Mouse (Mus musculus) gastrocnemius, adult 2 months (tissue): ENCODE measurements around the gene Pafah1b2. TPM values are rescaled to one million over a fixed set of nuclear protein-coding genes. Genes with fewer than 3 reads are reported as not detected.

Experiments
- DNase-seq: peaks from one replicate; pipeline ENCODE4 v3.0.0; 2022
- H3K27ac ChIP-seq: fragments of 200-600 bp; 2 replicates; pipeline ENCODE4 v1.8.1; 2022; ENCODE audit warnings: mild to moderate bottlenecking
- H3K4me3 ChIP-seq: fragments of 200-600 bp; 2 replicates; pipeline ENCODE4 v1.8.1; 2022; ENCODE audit warnings: mild to moderate bottlenecking, moderate library complexity
- CTCF ChIP-seq: fragments of 200-600 bp; IDR thresholded peaks from 2 replicates; pipeline ENCODE4 v1.8.1; 2022; ENCODE audit warnings: antibody characterized with exemption, mild to moderate bottlenecking, moderate library complexity
- intact Hi-C: fragments of 180-260 bp; cut with DNase I; formaldehyde crosslinking; loops from one replicate; pipeline ENCODE4 v1.15.1; 2025
- total RNA-seq, 2 experiments: library from RNA; stranded (reverse); gene quantifications; 2 replicates each; pipeline ENCODE4 v1.2.3; 2021

The Pafah1b2 gene
- total RNA-seq, 2 experiments from 2014 or later: 28.0 to 29.5 TPM

- no peak for DNase-seq
- TF ChIP-seq CTCF: no peak
- intact Hi-C loops: no loop called here
- no peak overlapping the region for H3K27ac ChIP-seq
- H3K4me3 ChIP-seq: no peak overlapping the region
These were observed 13.5 kb downstream of the Pafah1b2 start for GRCm38 (mm10) chr9:45999009-45999408.

DNA sequence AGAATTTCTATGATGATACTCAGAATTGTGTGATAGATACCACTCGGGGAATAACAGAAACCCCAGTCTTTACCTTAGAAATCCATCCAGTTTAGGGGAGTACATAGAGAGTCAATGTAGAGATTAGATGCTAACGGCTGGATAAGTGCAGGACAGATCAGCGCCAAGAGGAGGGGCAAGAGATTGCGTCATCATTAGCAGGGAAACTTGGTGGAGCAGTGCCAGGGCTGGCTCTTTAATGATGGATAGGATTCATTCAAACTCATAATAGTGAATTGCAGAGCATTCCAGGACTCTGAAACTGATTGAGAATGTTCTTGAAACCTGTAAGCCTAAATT, 27.3 kb downstream of the Pafah1b2 start:
- DNase-seq: peak; percentile 81
- no peak for TF ChIP-seq CTCF
- H3K27ac ChIP-seq: peak overlapping the region; percentile 96
- peak overlapping the region; percentile 97 for H3K4me3 ChIP-seq
- intact Hi-C loops: loop anchor here (1.0 kb wide), 1 partner anchor 30 kb away; the partner anchor contains the start of gene Sidt2

DNA sequence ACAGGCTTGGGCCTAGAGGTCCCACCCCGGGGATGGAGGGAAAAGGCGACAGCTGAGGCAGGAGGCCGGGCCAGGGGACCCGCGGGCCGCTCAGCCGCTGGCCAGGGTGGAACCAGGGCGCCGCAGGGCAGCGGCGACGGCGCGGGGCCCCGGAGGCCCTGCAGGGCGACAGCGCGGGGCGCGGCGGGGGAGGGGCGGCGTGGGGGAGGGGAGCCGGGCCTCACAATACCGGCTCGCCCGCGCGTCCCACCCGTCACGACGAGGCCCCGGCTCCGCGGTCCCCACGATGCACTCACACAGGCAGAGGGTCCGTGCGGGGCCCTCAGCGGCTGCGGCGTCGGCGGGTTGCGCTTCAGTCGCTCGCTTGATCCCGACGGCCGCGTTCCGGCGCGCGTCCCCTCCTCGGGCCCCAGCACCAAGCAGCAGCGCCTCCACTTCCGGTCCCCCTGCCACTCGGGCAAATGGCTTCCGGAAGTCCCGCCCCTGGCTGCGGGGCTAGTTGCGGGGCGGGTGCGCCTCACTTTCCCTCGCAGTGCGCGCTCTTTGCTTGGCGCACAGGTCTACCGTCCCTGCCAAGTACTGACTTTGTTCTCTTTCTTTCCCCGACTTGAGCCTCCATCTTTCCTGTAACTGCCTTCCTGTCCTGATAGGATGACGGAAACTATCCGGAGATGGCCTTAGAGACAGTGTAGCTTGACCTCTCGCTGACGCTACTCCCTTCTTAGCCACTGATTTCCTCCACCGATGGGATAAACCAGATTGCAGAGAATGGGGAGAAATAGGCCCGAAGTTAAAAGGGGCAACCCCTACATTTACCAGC, 27.9 kb downstream of the Pafah1b2 start:
- peak overlapping the region; percentile 97 for H3K4me3 ChIP-seq
- no peak for TF ChIP-seq CTCF
- intact Hi-C loops: loop anchor here (1.0 kb wide), 1 partner anchor 29 kb away; the partner anchor contains the start of gene Sidt2
- DNase-seq: peak; percentile 95
- H3K27ac ChIP-seq: peak overlapping the region; percentile 96

DNA sequence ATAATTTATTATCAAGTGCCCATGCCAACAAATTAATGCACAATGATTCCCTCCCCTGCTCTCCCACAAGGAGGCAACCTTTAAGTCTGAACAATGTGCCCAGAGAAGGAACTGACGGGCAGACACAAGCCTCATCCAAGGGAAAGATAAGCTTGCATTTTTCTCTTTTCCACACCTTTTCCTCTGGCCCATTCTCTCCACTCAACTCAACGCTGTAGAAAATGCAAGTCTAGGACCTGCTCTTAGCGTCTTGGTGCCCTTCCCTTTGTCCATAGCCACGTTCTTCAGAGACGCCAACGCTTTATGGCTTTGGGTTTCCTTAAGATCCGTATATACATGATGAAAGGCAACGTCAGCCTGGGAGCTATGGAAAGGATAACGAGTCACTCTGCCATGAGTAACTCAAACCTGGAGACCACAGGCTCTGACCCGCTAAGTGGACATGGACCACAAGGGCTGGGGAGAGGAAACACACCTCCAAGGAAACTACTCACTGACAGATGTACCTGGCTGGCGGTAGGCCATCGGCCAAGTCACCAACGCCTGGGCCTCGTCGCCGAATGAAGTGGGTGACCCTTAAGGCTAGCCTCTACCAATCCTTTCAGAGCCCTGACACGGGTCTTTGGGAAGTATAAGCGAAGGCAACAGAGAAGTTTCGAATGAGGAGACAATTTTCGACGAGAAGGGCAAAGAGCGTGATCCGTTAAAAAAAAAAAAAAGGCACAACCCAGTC, 28.6 kb downstream of the Pafah1b2 start:
- no peak for DNase-seq
- H3K27ac ChIP-seq: peak overlapping the region; percentile 96
- intact Hi-C loops: no loop called here
- no peak; the same call in 1 of the 2 replicates for TF ChIP-seq CTCF
- peak overlapping the region; percentile 97 for H3K4me3 ChIP-seq

DNA sequence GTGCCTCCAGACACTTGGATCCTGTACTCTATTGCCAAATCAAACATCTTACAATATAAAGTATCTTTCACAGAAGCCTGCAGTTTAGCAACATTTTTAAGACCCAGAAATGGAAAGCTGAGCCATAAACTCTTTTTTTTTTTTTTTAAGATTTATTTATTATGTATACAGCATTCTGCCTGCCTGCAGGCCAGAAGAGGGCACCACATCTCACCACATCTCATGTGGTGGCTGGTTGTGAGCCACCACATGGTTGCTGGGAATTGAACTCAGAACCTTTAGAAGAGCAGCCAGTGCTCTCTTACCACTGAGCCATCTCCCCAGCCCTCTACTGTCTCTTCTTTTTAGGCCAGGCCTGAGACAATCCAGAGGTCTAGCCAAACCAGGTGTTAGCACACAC, 31.2 kb downstream of the Pafah1b2 start:
- DNase-seq: no peak
- intact Hi-C loops: no loop called here
- Histone ChIP-seq H3K4me3 (no peak overlapping the region), H3K27ac (no peak overlapping the region)
- peak; percentile 27; the same call in 1 of the 2 replicates for TF ChIP-seq CTCF

DNA sequence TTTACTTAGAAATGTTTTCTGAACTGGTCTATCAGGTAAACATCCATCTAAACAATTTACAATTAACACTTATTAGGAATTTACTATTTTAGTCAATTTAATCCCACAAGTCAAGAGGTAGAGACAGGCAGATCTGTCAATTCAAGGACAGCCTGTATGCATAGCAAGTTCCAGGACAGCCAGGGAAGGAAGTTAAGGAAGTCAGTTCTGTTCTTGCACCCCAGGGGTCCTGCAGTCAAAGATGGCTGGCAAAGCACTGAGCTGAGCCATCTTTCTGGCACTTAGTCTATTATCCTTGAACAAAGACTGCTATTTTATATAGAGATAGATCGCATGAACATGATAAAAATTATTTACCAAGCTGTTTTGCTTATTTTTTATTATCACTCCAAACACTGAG, 31.9 kb downstream of the Pafah1b2 start:
- no peak for TF ChIP-seq CTCF
- no peak overlapping the region for H3K4me3 ChIP-seq
- DNase-seq: no peak
- no peak overlapping the region for H3K27ac ChIP-seq
- intact Hi-C loops: no loop called here

GRCm38 (mm10) chr9:45979778-45980177, 32.7 kb downstream of the Pafah1b2 start:
- DNase-seq: no peak
- Histone ChIP-seq H3K27ac (no peak overlapping the region), H3K4me3 (no peak overlapping the region)
- no peak for TF ChIP-seq CTCF
- intact Hi-C loops: no loop called here

- peak; percentile 33 for TF ChIP-seq CTCF
- Histone ChIP-seq H3K4me3 (no peak overlapping the region), H3K27ac (no peak overlapping the region)
- DNase-seq: no peak
- intact Hi-C loops: no loop called here
These were observed 35.6 kb downstream of the Pafah1b2 start for GRCm38 (mm10) chr9:45976884-45977283.

- no peak overlapping the region for H3K4me3 ChIP-seq
- TF ChIP-seq CTCF: no peak
- peak overlapping the region; percentile 58 for H3K27ac ChIP-seq
- DNase-seq: no peak
- intact Hi-C loops: no loop called here
These were observed 48.9 kb downstream of the Pafah1b2 start for GRCm38 (mm10) chr9:45963577-45963976.

DNA sequence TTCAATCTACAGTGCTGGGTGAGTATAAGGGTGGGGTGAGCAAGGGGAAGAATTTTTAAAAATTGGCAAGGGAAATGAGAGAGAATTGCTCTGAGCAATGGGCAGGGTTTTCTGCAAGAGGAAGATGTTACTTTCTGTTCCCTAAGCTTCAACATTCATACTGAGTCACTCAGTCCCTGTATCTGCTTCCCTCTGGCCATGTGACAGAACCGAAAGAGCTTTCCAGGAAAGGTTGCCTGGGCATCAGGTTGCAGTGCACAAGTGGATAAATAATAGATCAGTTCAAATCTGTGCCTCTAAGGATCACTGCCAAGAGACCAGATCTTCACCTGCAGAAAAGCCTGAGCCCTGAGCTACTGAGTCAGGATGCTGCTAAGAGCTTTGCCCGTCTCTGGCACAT, 50.6 kb downstream of the Pafah1b2 start:
- no peak for TF ChIP-seq CTCF
- Histone ChIP-seq H3K27ac (peak overlapping the region; percentile 53), H3K4me3 (no peak overlapping the region)
- DNase-seq: peak; percentile 67
- intact Hi-C loops: no loop called here

DNA sequence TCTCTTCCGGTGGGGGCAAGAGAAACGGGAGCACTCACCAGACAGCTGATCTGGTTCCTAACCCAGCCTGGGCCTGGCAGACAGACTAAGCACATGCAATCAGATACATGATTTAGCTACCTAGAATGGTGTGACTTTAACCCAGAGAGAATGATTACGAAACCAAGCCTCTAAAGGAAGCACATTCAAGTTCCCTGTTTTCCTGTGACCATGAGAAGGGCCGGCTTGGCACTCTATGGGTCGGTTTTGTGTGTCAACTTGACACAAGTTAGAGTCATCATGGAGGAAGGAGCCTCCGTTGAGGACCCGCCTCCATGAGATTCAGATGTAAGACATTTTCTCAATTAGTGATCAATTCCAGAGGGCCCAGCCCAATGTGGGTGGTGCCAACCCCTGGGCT, 52.8 kb downstream of the Pafah1b2 start:
- no peak for TF ChIP-seq CTCF
- H3K4me3 ChIP-seq: no peak overlapping the region
- H3K27ac ChIP-seq: peak overlapping the region; percentile 51
- DNase-seq: no peak
- intact Hi-C loops: no loop called here

DNA sequence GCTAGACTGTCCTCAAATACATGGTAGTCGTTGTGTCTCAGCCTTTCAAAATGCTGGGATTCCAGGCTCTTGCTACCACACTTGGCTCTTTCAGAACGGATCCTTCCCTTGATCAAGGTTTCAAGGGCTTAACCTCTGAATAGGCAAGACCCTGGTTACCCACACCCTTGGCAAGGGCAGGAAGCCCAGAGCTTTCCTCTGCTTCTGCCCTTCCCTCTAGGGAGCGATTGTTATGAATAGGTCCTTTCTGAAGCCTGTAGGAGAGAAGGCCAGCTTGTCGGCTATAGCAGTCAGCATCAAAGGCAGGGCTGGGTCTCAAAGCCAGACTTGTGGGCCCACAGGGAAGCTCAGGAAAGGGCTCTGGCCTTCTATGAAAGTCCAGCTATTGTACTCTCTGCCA, 53.6 kb downstream of the Pafah1b2 start:
- DNase-seq: no peak
- Histone ChIP-seq H3K27ac (peak overlapping the region; percentile 64), H3K4me3 (no peak overlapping the region)
- intact Hi-C loops: no loop called here
- TF ChIP-seq CTCF: no peak

DNA sequence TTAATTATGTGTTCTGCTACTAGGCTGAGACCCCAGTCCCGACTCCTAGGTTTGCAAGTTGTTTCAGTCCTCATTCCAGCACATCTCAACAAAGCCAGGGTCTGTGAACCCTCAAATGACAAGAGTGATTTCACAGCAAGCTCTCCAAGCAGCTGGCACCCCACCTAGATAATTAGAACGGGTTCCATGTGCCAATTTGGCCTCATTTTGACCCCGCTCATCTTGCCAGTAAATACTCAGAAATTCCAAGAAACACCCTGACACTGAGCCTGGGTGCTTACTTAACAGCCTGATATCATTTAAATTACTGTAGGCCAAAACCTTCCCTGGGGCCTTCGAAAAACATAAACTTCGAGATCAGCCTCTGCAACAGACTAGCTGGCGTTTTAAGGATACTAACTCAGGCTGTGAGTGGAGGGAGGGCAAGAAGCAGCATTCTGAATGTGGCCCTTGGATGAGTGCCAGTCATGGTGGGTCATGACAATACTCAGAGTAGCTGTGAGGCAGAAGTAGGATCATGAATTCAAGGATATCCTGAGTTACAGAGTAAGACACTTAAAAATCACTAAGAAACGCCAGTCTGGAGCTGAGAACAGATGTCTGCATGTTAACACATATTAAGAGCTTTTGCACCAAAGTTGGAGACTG, 54.3 kb downstream of the Pafah1b2 start:
- intact Hi-C loops: no loop called here
- Histone ChIP-seq H3K27ac (peak overlapping the region; percentile 64), H3K4me3 (no peak overlapping the region)
- no peak for TF ChIP-seq CTCF
- DNase-seq: no peak
